Mouse (Mus musculus): ENCODE measurements around the gene Gaa. TPM values are rescaled to one million over a fixed set of nuclear protein-coding genes. Genes with fewer than 3 reads are reported as not detected.
A peak's percentile ranks its signal among the peaks of the same experiment; 100 is the strongest.

The Gaa gene
- polyA plus RNA-seq, 1 experiment from 2014 or later: 75.7 TPM

DNA sequence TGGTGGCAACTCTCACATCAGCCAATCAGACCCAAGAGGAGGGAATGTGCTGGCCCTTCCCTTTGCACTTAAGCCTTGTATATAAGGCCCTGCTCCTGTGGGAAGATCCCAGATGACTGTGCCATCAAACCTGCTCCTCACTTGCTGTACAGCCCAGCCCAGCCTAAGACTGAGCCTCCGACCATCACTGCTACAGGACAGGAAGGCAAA is 39.9 kb downstream of the Gaa start, which contains the start of gene Card14:
Gene Card14, plus strand, starts transcription at position 111 of the 210 bp plus-strand sequence.
- no peaks in the 10 kb centered on the region for H3K36me3 ChIP-seq (ENCODE audit: control insufficient read depth, insufficient read depth, low read length)
- no peaks in the 10 kb centered on the region for H3K9me3 ChIP-seq (ENCODE audit: control insufficient read depth, low read length)
- H3K4me3 ChIP-seq (ENCODE audit: control insufficient read depth in 1 of 2, insufficient read depth in 1 of 2, low read depth in 1 of 2, low read length in 2 of 2): no peak within 1 kb of the TSS
- WGBS: 65% methylated on average over 1 of the region's 1 CpGs
- H3K9ac ChIP-seq (ENCODE audit: low read length): peak within 1 kb of the TSS; percentile 25; the same call in 1 of the 2 replicates
- no peak for ATAC-seq (ENCODE audit: insufficient number of reproducible peaks, insufficient read depth, low FRiP score, low read depth)
- peak within 1 kb of the TSS; percentile 87 to 89 for H3K27ac ChIP-seq (replicated peaks in 1 of 2; ENCODE audit: control insufficient read depth in 1 of 2, insufficient read depth in 1 of 2, low read depth in 2 of 2, low read length in 2 of 2)
- 0 out of 2 replicates have a peak, but pooled peaks cover 4% of the 10 kb centered on the region for H3K27me3 ChIP-seq (ENCODE audit: control insufficient read depth, insufficient read depth, low read length)
- H3K4me1 ChIP-seq (ENCODE audit: control insufficient read depth in 2 of 2, insufficient read depth in 2 of 2, low read length in 2 of 2): peaks cover 19 to 20% of the 10 kb centered on the region in 2 experiments
- peak within 1 kb of the TSS; percentile 11; the same call in 1 of the 2 replicates for H3K4me2 ChIP-seq (ENCODE audit: low read length)

DNA sequence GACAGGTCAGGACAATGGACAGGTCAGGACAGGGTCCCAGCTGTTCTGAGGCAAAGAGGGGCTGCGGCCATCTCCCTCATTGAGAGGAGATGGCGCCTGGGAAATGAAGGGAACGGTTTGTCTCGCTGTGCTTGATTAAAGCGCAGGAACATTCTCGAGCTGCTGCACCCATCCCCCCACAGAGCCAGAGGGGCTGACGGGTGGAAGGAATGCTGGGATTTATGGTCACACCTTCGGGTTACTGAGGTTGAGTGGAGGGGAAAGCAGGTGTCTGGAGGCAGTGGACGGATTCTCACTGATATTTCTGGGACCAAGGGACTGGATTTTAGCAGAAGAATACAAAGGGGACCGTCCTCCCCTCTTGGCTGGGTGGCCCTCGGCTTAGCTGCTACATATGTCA is 40.2 kb downstream of the Gaa start:
- no peak overlapping the region for H3K4me3 ChIP-seq (ENCODE audit: control insufficient read depth in 1 of 2, insufficient read depth in 1 of 2, low read depth in 1 of 2, low read length in 2 of 2)
- H3K27ac ChIP-seq (replicated peaks in 1 of 2; ENCODE audit: control insufficient read depth in 1 of 2, insufficient read depth in 1 of 2, low read depth in 2 of 2, low read length in 2 of 2): peak overlapping the region; percentile 42 to 87
- H3K4me2 ChIP-seq (ENCODE audit: low read length): no peak overlapping the region; the same call in 1 of the 2 replicates
- 22% methylated on average over 11 of the region's 11 CpGs for WGBS
- H3K9ac ChIP-seq (ENCODE audit: low read length): no peak overlapping the region
- 0 out of 2 replicates have a peak, but pooled peaks cover 4% of the 10 kb centered on the region for H3K27me3 ChIP-seq (ENCODE audit: control insufficient read depth, insufficient read depth, low read length)
- peaks cover 19 to 20% of the 10 kb centered on the region in 2 experiments for H3K4me1 ChIP-seq (ENCODE audit: control insufficient read depth in 2 of 2, insufficient read depth in 2 of 2, low read length in 2 of 2)
- H3K36me3 ChIP-seq (ENCODE audit: control insufficient read depth, insufficient read depth, low read length): no peaks in the 10 kb centered on the region
- ATAC-seq (ENCODE audit: insufficient number of reproducible peaks, insufficient read depth, low FRiP score, low read depth): no peak
- H3K9me3 ChIP-seq (ENCODE audit: control insufficient read depth, low read length): no peaks in the 10 kb centered on the region

DNA sequence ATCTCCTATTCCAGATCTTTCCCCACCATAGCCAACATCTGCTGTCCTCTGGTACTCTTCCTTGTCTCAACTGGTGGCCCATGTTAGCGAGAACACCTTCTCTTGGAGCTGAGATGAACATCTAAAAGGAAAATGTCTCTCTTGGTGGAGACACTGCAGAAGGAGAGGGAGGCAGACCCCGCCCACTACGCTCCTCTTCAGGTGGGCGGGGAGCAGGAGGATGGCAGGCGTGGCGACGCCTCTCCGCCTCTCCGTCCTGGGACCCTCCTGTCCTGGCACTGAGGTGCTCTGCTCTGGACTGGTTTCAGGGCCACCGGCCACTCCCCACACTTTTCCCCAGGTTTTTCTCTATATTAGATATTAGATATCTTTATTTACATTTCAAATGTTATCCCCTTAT is 42.9 kb downstream of the Gaa start:
- no peak overlapping the region for H3K4me3 ChIP-seq (ENCODE audit: control insufficient read depth in 1 of 2, insufficient read depth in 1 of 2, low read depth in 1 of 2, low read length in 2 of 2)
- no peak overlapping the region for H3K4me2 ChIP-seq (ENCODE audit: low read length)
- peaks cover 19 to 20% of the 10 kb centered on the region in 2 experiments for H3K4me1 ChIP-seq (ENCODE audit: control insufficient read depth in 2 of 2, insufficient read depth in 2 of 2, low read length in 2 of 2)
- no peaks in the 10 kb centered on the region for H3K36me3 ChIP-seq (ENCODE audit: control insufficient read depth, insufficient read depth, low read length)
- no peak overlapping the region for H3K27ac ChIP-seq (replicated peaks in 1 of 2; ENCODE audit: control insufficient read depth in 1 of 2, insufficient read depth in 1 of 2, low read depth in 2 of 2, low read length in 2 of 2)
- H3K9me3 ChIP-seq (ENCODE audit: control insufficient read depth, low read length): no peaks in the 10 kb centered on the region
- H3K9ac ChIP-seq (ENCODE audit: low read length): no peak overlapping the region
- 27% methylated on average over 10 of the region's 10 CpGs for WGBS
- no peak for ATAC-seq (ENCODE audit: insufficient number of reproducible peaks, insufficient read depth, low FRiP score, low read depth)
- 0 out of 2 replicates have a peak, but pooled peaks cover 4% of the 10 kb centered on the region for H3K27me3 ChIP-seq (ENCODE audit: control insufficient read depth, insufficient read depth, low read length)

DNA sequence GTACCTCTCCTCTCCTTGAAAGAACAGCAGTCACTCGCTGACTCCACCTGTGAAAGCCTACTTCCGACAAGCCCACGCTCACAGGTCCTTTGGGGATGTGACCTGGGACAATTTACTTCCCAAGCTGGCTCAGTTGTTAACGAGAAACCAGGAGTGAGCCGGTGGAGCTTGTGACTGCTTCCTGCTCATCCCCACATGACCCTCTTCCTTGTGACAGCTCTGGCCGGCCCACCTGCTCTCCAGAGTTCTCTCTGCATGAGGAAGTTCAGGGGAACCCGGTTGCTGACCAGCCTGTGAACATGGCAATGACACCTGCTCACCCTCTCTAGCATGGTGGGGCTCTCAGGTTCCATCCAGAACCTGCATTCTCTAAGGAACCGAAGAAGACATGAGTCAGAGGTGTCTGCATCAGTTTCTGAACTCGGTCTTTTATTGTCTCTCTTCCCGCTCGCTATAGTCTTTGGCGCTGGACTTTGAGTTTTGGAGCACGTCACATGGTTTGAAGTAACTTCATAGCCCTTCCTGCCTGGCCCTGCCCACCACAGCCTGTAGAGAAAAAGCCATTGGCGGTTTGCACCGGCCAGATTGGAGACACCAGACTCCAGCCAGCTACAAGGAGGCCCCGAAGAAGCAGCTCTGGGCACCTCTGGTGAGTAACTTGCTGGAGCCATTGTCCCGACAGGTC is 46.7 kb downstream of the Gaa start:
- H3K4me1 ChIP-seq (ENCODE audit: control insufficient read depth in 2 of 2, insufficient read depth in 2 of 2, low read length in 2 of 2): no peaks in the 10 kb centered on the region
- no peak overlapping the region for H3K27ac ChIP-seq (replicated peaks in 1 of 2; ENCODE audit: control insufficient read depth in 1 of 2, insufficient read depth in 1 of 2, low read depth in 2 of 2, low read length in 2 of 2)
- H3K9me3 ChIP-seq (ENCODE audit: control insufficient read depth, low read length): no peaks in the 10 kb centered on the region
- H3K36me3 ChIP-seq (ENCODE audit: control insufficient read depth, insufficient read depth, low read length): no peaks in the 10 kb centered on the region
- ATAC-seq (ENCODE audit: insufficient number of reproducible peaks, insufficient read depth, low FRiP score, low read depth): no peak
- no peak overlapping the region for H3K9ac ChIP-seq (ENCODE audit: low read length)
- 73% methylated on average over 17 of the region's 17 CpGs for WGBS
- no peak overlapping the region for H3K4me2 ChIP-seq (ENCODE audit: low read length)
- H3K4me3 ChIP-seq (ENCODE audit: control insufficient read depth in 1 of 2, insufficient read depth in 1 of 2, low read depth in 1 of 2, low read length in 2 of 2): no peak overlapping the region
- H3K27me3 ChIP-seq (ENCODE audit: control insufficient read depth, insufficient read depth, low read length): 0 out of 2 replicates have a peak, but pooled peaks cover 4% of the 10 kb centered on the region

DNA sequence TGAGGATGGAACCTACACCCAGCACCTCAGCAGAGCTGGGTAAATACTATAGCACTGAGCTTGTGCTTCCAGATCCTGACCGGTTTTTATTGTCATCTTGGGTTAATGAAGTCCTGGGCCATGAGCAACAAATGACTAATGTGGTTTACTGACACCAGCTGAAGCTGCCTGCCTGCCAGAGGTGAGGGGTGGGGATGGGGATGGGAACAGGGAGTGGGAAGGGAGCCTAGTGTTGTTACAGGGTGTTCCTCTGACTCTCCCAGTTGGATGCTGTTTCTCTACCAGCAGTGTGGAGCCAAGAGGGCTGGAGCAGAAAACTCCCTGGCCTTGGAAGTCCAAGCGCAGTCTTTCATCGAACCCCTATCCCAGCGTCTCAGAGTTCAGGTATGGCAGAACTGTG is 49.0 kb downstream of the Gaa start:
- Histone ChIP-seq H3K4me3 (ENCODE audit: control insufficient read depth in 1 of 2, insufficient read depth in 1 of 2, low read depth in 1 of 2, low read length in 2 of 2) (no peak overlapping the region), H3K9ac (ENCODE audit: low read length) (no peak overlapping the region), H3K4me2 (ENCODE audit: low read length) (no peak overlapping the region), H3K27me3 (ENCODE audit: control insufficient read depth, insufficient read depth, low read length) (no peaks in the 10 kb centered on the region), H3K4me1 (ENCODE audit: control insufficient read depth in 2 of 2, insufficient read depth in 2 of 2, low read length in 2 of 2) (no peaks in the 10 kb centered on the region), H3K27ac (replicated peaks in 1 of 2; ENCODE audit: control insufficient read depth in 1 of 2, insufficient read depth in 1 of 2, low read depth in 2 of 2, low read length in 2 of 2) (no peak overlapping the region), H3K9me3 (ENCODE audit: control insufficient read depth, low read length) (no peaks in the 10 kb centered on the region), H3K36me3 (ENCODE audit: control insufficient read depth, insufficient read depth, low read length) (no peaks in the 10 kb centered on the region)
- 78% methylated on average over 4 of the region's 4 CpGs for WGBS
- no peak for ATAC-seq (ENCODE audit: insufficient number of reproducible peaks, insufficient read depth, low FRiP score, low read depth)

GRCm38 (mm10) chr11:119322521-119322920 is 54.8 kb downstream of the Gaa start:
- H3K4me1 ChIP-seq (ENCODE audit: control insufficient read depth in 2 of 2, insufficient read depth in 2 of 2, low read length in 2 of 2): no peaks in the 10 kb centered on the region
- peaks cover 3% of the 10 kb centered on the region; the same call in 1 of the 2 replicates for H3K9me3 ChIP-seq (ENCODE audit: control insufficient read depth, low read length)
- H3K27ac ChIP-seq (replicated peaks in 1 of 2; ENCODE audit: control insufficient read depth in 1 of 2, insufficient read depth in 1 of 2, low read depth in 2 of 2, low read length in 2 of 2): no peak overlapping the region
- no peak overlapping the region for H3K4me2 ChIP-seq (ENCODE audit: low read length)
- no peaks in the 10 kb centered on the region for H3K36me3 ChIP-seq (ENCODE audit: control insufficient read depth, insufficient read depth, low read length)
- H3K27me3 ChIP-seq (ENCODE audit: control insufficient read depth, insufficient read depth, low read length): 0 out of 2 replicates have a peak, but pooled peaks cover 5% of the 10 kb centered on the region
- H3K4me3 ChIP-seq (ENCODE audit: control insufficient read depth in 1 of 2, insufficient read depth in 1 of 2, low read depth in 1 of 2, low read length in 2 of 2): no peak overlapping the region
- no peak for ATAC-seq (ENCODE audit: insufficient number of reproducible peaks, insufficient read depth, low FRiP score, low read depth)
- 71% methylated on average over 13 of the region's 13 CpGs for WGBS
- H3K9ac ChIP-seq (ENCODE audit: low read length): no peak overlapping the region

- H3K4me1 ChIP-seq (ENCODE audit: control insufficient read depth in 2 of 2, insufficient read depth in 2 of 2, low read length in 2 of 2): no peaks in the 10 kb centered on the region
- H3K4me3 ChIP-seq (ENCODE audit: control insufficient read depth in 1 of 2, insufficient read depth in 1 of 2, low read depth in 1 of 2, low read length in 2 of 2): no peak overlapping the region
- no peaks in the 10 kb centered on the region for H3K36me3 ChIP-seq (ENCODE audit: control insufficient read depth, insufficient read depth, low read length)
- H3K9ac ChIP-seq (ENCODE audit: low read length): no peak overlapping the region
- peaks cover 9% of the 10 kb centered on the region; the same call in 1 of the 2 replicates for H3K27me3 ChIP-seq (ENCODE audit: control insufficient read depth, insufficient read depth, low read length)
- ATAC-seq (ENCODE audit: insufficient number of reproducible peaks, insufficient read depth, low FRiP score, low read depth): no peak
- 65% methylated on average over 1 of the region's 1 CpGs for WGBS
- no peak overlapping the region for H3K27ac ChIP-seq (replicated peaks in 1 of 2; ENCODE audit: control insufficient read depth in 1 of 2, insufficient read depth in 1 of 2, low read depth in 2 of 2, low read length in 2 of 2)
- no peak overlapping the region for H3K4me2 ChIP-seq (ENCODE audit: low read length)
- H3K9me3 ChIP-seq (ENCODE audit: control insufficient read depth, low read length): peaks cover 3% of the 10 kb centered on the region; the same call in 1 of the 2 replicates
Measured at GRCm38 (mm10) chr11:119325068-119325467, 57.4 kb downstream of the Gaa start.

GRCm38 (mm10) chr11:119330592-119330991 is 62.9 kb downstream of the Gaa start:
- H3K4me3 ChIP-seq (ENCODE audit: control insufficient read depth in 1 of 2, insufficient read depth in 1 of 2, low read depth in 1 of 2, low read length in 2 of 2): no peak overlapping the region
- H3K27me3 ChIP-seq (ENCODE audit: control insufficient read depth, insufficient read depth, low read length): peaks cover 9% of the 10 kb centered on the region; the same call in 1 of the 2 replicates
- H3K4me2 ChIP-seq (ENCODE audit: low read length): no peak overlapping the region
- no peak overlapping the region for H3K27ac ChIP-seq (replicated peaks in 1 of 2; ENCODE audit: control insufficient read depth in 1 of 2, insufficient read depth in 1 of 2, low read depth in 2 of 2, low read length in 2 of 2)
- no peaks in the 10 kb centered on the region for H3K4me1 ChIP-seq (ENCODE audit: control insufficient read depth in 2 of 2, insufficient read depth in 2 of 2, low read length in 2 of 2)
- no peak overlapping the region for H3K9ac ChIP-seq (ENCODE audit: low read length)
- no peaks in the 10 kb centered on the region for H3K9me3 ChIP-seq (ENCODE audit: control insufficient read depth, low read length)
- no peaks in the 10 kb centered on the region for H3K36me3 ChIP-seq (ENCODE audit: control insufficient read depth, insufficient read depth, low read length)
- 48% methylated on average over 4 of the region's 4 CpGs for WGBS
- 0 out of 2 replicates have a peak, but pooled peaks have one; percentile 22 for ATAC-seq (ENCODE audit: insufficient number of reproducible peaks, insufficient read depth, low FRiP score, low read depth)
